Mouse (Mus musculus): ENCODE data around the gene Satb2.

Satb2 gene

DNA sequence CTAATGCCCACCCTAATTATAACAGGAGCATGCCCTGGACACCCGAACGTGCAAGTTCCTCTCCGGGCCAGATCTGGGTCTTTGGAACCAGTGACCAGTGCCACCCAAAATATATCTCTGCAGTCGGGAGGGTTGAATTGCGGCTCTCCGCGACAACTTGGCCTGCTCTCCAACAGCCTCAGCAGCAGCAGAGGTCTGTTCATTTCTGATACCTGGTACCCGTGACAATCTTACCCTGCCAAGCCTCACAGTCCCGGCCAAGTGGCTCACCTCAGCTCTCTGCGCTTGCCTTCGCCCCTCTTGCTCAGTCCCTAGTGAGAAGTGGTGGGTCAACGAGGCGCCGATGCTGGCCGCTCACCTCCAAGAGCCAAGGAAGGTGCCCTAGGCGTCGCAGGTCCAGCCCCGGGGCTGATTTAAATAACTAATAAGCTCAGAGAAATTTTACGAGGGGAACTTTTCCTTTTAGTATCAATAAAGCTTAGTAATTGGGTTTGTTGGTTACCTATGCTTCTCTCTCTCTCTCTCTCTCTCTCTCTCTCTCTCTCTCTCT, at the start of gene Satb2:
Gene Satb2 (minus strand): TSS at position 500 of the 550 bp plus-strand sequence.
- no peak for DNase-seq (ENCODE audit: low read depth, low spot score)

DNA sequence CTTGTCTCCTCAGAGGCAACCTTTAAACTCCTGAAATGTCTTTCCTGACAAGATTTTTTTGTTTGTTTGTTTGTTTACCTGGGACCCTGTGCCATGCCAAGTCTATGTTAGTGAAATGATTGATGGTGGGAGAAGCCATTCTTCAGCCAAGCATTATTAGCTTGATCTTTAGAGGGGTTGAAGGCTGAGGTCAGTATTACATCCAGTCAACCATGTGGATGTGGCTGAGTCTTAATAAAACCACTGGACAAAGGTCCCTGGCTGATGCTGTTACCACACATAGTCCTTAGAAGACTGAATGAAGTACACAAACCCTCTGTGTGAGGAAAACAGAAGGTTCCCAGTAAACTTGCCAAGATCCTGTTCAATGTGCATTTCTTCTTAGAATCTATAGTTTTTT, 40.5 kb upstream of the Satb2 start:
- no peak for DNase-seq (ENCODE audit: low read depth, low spot score)

- DNase-seq (ENCODE audit: low read depth, low spot score), result no peak
Observed at GRCm38 (mm10) chr1:57013856-57014255, 35.4 kb upstream of the Satb2 start.

DNA sequence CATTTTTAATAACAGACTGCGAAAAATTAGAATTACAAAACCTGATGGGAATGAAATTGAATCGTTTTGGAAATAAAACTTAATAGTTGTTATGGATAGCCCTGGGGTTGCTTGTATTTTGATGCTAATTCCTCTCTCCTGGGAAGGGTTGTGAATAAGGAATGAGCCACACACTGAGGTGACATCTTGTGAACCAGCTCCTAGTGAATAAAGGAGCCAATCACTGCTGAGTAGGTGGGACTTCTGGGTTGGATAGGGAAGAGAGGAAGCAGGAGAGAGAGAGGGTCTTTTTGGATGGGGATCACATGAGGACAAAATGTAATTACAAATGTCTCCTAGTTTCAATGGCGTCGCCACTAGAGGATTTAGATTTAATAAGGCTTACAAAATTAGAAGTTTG, 30.7 kb upstream of the Satb2 start:
- no peak for DNase-seq (ENCODE audit: low read depth, low spot score)

GRCm38 (mm10) chr1:56995041-56995440, 16.6 kb upstream of the Satb2 start:
- DNase-seq (ENCODE audit: low read depth, low spot score), result no peak

- no peak for DNase-seq (ENCODE audit: low read depth, low spot score)
Observed at GRCm38 (mm10) chr1:56992310-56992709, 13.9 kb upstream of the Satb2 start.

DNA sequence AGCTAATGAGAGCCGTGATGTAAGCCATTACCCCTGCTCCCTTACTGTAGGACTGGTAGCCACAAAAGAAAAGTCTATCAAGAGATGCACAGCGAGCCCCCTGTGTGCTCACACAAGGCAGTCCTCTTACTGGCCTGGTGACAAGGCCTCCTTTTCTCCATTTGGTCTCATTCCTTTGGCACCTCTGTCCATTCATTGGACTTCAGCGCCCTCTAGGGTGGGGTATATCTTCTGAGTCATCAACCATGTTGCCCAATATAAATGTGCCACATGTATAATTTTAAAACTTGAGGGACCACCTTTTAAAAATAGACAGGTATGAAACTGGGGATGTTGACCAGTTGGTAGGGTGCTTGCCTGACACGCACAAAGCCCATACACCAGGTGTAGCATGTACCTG, 13.2 kb upstream of the Satb2 start:
- DNase-seq (ENCODE audit: low read depth, low spot score), result no peak

- DNase-seq (ENCODE audit: low read depth, low spot score), result no peak
Observed at GRCm38 (mm10) chr1:56984483-56984810, 6.0 kb upstream of the Satb2 start.

DNA sequence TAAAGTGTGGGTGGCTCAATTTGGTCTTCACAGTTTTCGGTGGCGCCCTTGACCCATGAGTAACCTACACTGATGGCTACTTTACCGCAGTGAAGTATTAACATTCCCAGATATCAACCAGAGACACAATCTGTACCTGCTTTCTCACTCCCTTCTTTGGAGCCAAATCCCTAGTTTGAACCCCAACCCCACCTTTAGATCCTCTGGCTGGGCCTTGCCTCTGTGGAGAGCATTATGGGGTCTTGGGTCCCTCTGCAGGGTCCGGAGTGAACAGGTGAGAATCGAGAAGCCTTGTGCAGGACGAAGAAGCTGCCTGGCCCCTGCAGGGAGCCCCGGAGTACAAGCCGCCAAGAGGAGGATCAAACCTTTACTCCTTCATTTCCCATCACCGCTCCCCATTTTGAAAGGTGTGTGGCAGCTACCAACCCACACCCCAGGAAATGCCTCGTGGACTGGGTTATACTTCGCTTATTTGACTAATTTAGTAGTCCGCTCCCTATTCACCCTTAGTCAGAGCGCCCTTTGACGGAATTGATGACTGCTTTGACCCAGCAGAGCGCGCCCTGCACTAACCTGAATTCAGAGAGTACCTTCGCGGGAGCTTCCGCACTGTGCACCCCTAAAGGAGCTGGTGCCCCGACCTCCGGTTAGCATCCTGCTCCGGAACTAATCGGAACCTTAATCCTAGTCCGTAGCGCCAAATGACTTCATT, 5.5 kb upstream of the Satb2 start:
- no peak for DNase-seq (ENCODE audit: low read depth, low spot score)

- no peak for DNase-seq (ENCODE audit: low read depth, low spot score)
Observed at GRCm38 (mm10) chr1:56983100-56983590, 4.7 kb upstream of the Satb2 start.

DNA sequence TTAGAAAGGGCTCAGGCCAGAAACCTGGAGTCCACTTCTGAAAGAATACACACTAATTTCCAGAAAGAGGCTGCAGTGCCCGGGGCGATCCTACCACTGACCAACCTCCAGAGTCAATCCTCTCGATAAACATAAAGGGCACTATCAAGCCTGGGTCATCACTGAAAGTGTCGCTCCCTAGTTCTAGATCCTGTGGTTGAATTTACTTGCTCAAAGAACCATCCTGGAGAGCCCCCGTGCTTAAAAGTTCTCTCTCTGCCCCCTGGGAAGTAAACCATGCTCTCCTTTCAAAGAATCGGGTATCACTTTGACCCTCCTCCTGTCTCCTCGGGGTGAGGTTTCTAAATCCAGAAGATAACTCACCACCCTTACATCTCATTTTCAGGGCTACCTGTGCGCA, 4.2 kb upstream of the Satb2 start:
- no peak for DNase-seq (ENCODE audit: low read depth, low spot score)

DNA sequence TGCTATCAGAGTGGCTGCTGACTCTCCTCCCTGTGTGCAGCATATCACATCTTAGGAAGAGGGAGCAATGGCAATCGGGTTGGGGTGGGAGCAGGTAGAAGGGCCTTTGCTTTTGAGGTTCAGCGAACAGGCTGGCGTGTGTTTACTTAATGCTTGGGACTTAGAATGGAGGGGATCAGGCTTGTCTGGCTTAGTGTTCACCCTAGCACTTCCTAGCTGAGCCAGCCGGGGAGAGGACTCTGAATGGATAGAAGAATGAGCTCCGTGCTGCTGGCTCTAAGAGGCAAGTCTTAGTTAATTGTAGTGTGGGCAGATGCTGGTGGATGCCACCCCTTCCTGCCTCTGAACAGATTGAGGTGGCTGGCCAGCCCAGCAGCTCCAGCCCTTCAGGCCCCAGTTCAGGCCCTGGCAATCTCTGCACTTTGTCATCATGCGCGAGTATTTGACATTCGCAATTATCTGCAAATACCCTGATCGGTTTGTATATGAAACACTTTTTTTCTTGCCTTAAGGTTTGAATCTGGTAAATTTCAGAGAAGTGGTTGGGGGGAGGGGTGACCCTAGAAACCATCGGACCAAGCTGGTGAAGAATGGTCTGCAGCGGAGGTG, 3.6 kb upstream of the Satb2 start:
- no peak for DNase-seq (ENCODE audit: low read depth, low spot score)

DNA sequence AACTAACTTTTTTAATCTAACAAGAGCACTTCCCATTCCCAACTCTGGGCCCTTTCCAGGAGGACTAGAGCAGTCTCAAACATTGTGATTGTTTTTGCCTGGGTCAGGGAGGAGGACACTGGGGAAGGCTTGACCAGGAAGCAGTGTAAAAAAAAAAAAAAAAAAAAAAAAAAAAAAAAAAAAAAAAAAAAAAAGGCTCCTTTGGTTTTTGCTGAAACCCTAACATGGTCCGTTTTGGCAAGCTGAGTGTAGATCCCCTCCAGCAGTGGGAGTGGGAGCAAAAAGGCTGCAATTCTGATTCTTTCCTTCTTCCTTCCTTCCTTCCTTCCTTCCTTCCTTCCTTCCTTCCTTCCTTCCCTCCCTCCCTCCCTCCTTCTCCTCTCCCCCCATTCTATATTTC, 3.1 kb upstream of the Satb2 start:
- DNase-seq (ENCODE audit: low read depth, low spot score), result no peak

GRCm38 (mm10) chr1:56980631-56981275, 2.3 kb upstream of the Satb2 start:
- DNase-seq (ENCODE audit: low read depth, low spot score), result no peak

- no peak for DNase-seq (ENCODE audit: low read depth, low spot score)
Observed at GRCm38 (mm10) chr1:56979531-56980395, 1.3 kb upstream of the Satb2 start.

- DNase-seq (ENCODE audit: low read depth, low spot score), result peak; percentile 43
Observed at GRCm38 (mm10) chr1:56977201-56978100, 999 bp downstream of the Satb2 start.

DNA sequence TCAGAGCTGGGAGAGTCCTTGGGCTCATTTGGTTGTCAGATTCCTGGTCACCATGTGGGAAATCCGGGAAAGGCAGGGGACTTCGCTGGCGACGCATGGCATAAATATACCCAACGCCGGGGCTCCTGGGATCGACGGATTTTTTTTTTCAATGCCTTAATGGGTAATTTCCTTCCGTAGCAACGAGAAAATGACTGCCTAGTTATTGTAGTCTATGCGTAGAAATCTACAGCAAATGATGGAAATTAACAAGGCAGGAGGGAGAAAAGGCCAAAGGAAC, 1.7 kb downstream of the Satb2 start:
- no peak for DNase-seq (ENCODE audit: low read depth, low spot score)

DNA sequence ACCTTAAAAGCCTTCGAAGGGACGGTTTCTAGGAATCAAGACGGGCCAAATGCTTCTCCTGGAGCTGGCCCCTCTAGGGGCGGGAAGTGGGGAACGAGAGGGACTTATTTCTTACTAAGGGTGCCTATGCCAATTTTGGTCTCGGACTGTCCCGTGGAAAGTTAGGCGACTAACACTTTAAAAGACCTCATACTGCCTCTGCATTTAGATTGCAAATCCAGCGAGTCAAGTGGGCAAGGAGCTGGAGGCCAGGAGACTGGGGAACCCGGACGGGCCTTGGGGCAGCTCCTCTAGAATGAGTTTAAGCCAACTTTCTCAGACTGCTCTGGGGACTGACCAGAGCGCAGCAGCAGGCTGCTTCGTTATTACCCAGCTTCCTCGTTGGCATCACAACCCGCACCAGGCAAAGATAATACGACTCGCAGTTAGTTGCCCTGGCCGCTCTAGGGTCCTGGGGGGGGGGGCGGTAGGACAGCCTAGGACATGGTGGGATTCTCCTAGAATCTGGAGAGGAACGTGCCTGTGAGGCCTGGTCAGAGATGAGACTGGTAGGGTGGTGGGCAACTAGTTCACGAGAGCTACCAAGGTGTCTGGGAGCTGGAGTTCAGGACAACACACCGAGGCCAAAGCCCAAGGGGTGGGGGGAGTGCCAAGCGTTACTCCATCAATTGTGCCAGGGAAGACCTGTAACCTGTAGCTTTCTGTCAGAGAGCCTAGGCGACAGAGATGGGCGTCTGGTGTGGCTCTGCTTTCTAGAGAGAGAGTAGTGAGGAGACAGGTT, 2.2 kb downstream of the Satb2 start:
- no peak for DNase-seq (ENCODE audit: low read depth, low spot score)

DNA sequence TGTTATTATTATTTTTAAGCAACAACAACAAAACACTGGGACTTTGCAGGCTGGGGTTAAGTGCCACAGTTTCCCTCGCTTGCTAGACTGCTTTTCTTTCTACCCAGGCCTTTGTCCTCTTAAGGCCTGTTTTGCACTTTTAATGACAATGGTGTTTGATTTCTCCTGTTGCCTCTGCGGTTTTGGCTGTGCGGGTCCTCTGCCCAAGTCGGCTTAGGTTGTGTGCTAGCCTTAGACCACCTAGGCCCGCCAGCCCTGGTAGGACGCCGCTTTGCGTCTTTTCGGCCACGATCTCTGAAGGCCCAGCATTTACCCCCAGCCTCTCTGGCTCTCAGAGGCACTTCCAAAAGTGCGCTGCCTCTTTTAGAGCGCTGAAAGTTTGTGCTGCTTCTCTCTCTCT, 2.9 kb downstream of the Satb2 start:
- no peak for DNase-seq (ENCODE audit: low read depth, low spot score)

DNA sequence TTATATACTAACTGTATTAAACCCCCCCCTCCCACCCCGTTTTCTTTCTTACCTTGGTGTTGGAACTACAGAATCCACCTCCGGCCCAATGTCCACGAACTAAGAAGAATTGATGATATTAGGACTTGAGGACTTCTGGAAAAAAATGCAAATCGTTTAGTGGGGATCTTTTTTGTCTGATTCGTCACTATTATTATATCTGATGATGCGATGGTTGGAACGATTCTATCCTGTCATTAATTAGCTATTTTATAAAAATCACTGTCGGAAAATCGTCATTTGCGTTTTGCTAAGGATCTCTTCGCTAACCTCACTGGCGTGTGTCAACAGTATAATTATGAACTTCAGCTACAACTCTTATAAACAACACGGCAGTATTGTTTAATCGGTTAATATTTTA, 4.3 kb downstream of the Satb2 start:
- DNase-seq (ENCODE audit: low read depth, low spot score), result no peak

All from retina, postnatal 7 days (tissue).